Mouse (Mus musculus) testis, adult 2 months (tissue): ENCODE data around the gene Acad8. TPM values are rescaled to one million over a fixed set of nuclear protein-coding genes. Genes with fewer than 3 reads are reported as not detected.

Experiments
- H3K27ac ChIP-seq: fragments of 200-500 bp; 2 replicates; pipeline ENCODE4 v1.5.1; 2012; ENCODE audit warnings: low read depth, low read length; ENCODE audit not compliant: control insufficient read depth, insufficient read depth
- H3K27me3 ChIP-seq: fragments of 200-500 bp; 2 replicates; pipeline ENCODE4 v1.6.1; 2012; ENCODE audit warnings: mild to moderate bottlenecking, low read length, moderate library complexity; ENCODE audit not compliant: control insufficient read depth, insufficient read depth
- H3K36me3 ChIP-seq: fragments of 200-500 bp; 2 replicates; pipeline ENCODE4 v1.6.1; 2012; ENCODE audit warnings: mild to moderate bottlenecking, low read length; ENCODE audit not compliant: control insufficient read depth, insufficient read depth
- H3K4me1 ChIP-seq: fragments of 200-500 bp; 2 replicates; pipeline ENCODE4 v1.6.1; 2012; ENCODE audit warnings: low read length; ENCODE audit not compliant: control insufficient read depth, insufficient read depth
- H3K4me3 ChIP-seq: fragments of 200-500 bp; 2 replicates; pipeline ENCODE4 v1.5.1; 2012; ENCODE audit warnings: low read depth, mild to moderate bottlenecking, low read length, moderate library complexity, mixed read lengths; ENCODE audit not compliant: control insufficient read depth
- CTCF ChIP-seq: fragments of 200-500 bp; IDR thresholded peaks from 2 replicates; pipeline ENCODE4 v1.5.1; 2012; ENCODE audit warnings: low read depth, mild to moderate bottlenecking, inconsistent platforms, low read length, moderate library complexity; ENCODE audit not compliant: control insufficient read depth, insufficient read depth, insufficient replicate concordance
- POLR2A ChIP-seq: fragments of 200-500 bp; IDR thresholded peaks from 2 replicates; pipeline ENCODE4 v1.6.1; 2012; ENCODE audit warnings: low read depth, mild to moderate bottlenecking, inconsistent platforms, low read length, moderate library complexity; ENCODE audit not compliant: control insufficient read depth
- polyA plus RNA-seq: library from polyadenylated mRNA; depleted of rRNA; stranded (reverse); fragments of >200 nt; gene quantifications from 2 replicates; pipeline ENCODE4 v1.2.3, GENCODE M21; 2012

Gene Acad8
- polyA plus RNA-seq, 1 experiment = 14.1 TPM

- Histone ChIP-seq H3K27ac (peak overlapping the region; percentile 84), H3K36me3 (peaks cover 2% of the 10 kb centered on the region; the same call in 1 of the 2 replicates)
- TF ChIP-seq POLR2A = no peak
- no peak for TF ChIP-seq CTCF
Observed at GRCm38 (mm10) chr9:26998669-26999460, 501 bp downstream of the Acad8 start.

GRCm38 (mm10) chr9:26997501-26997900, 1.9 kb downstream of the Acad8 start:
- TF ChIP-seq POLR2A (no peak), CTCF (no peak)
- Histone ChIP-seq H3K4me1 (no peaks in the 10 kb centered on the region), H3K36me3 (no peaks in the 10 kb centered on the region), H3K27me3 (no peaks in the 10 kb centered on the region), H3K4me3 (no peak overlapping the region), H3K27ac (no peak overlapping the region)

More at GRCm38 (mm10) chr9:26998669-26999460, 501 bp downstream of the Acad8 start:
- peak overlapping the region; percentile 96 for H3K4me3 ChIP-seq
- H3K27me3 ChIP-seq = no peaks in the 10 kb centered on the region
- H3K4me1 ChIP-seq = no peaks in the 10 kb centered on the region

- H3K27ac ChIP-seq = no peak overlapping the region
- H3K27me3 ChIP-seq = no peaks in the 10 kb centered on the region
- TF ChIP-seq CTCF (no peak), POLR2A (no peak)
- no peak overlapping the region for H3K4me3 ChIP-seq
- no peaks in the 10 kb centered on the region for H3K4me1 ChIP-seq
- H3K36me3 ChIP-seq = no peaks in the 10 kb centered on the region
Observed at GRCm38 (mm10) chr9:26997062-26997461, 2.3 kb downstream of the Acad8 start.

GRCm38 (mm10) chr9:26993900-26994299, 5.5 kb downstream of the Acad8 start:
- no peak overlapping the region for H3K4me3 ChIP-seq
- no peaks in the 10 kb centered on the region for H3K36me3 ChIP-seq

GRCm38 (mm10) chr9:26993118-26993517, 6.2 kb downstream of the Acad8 start:
- no peak overlapping the region for H3K27ac ChIP-seq
- H3K27me3 ChIP-seq = no peaks in the 10 kb centered on the region
- TF ChIP-seq POLR2A = no peak
- TF ChIP-seq CTCF = no peak
- H3K4me1 ChIP-seq = no peaks in the 10 kb centered on the region
- H3K4me3 ChIP-seq = no peak overlapping the region
- no peaks in the 10 kb centered on the region for H3K36me3 ChIP-seq

More at GRCm38 (mm10) chr9:26993900-26994299, 5.5 kb downstream of the Acad8 start:
- no peaks in the 10 kb centered on the region for H3K4me1 ChIP-seq
- no peak overlapping the region for H3K27ac ChIP-seq
- no peak for TF ChIP-seq CTCF
- TF ChIP-seq POLR2A = no peak
- no peaks in the 10 kb centered on the region for H3K27me3 ChIP-seq

- Histone ChIP-seq H3K4me3 (no peak overlapping the region), H3K4me1 (no peaks in the 10 kb centered on the region), H3K27me3 (no peaks in the 10 kb centered on the region), H3K27ac (no peak overlapping the region), H3K36me3 (no peaks in the 10 kb centered on the region)
- TF ChIP-seq POLR2A (no peak), CTCF (no peak)
Observed at GRCm38 (mm10) chr9:26990181-26990580, 9.2 kb downstream of the Acad8 start.

GRCm38 (mm10) chr9:26985668-26986277, 13.6 kb downstream of the Acad8 start:
- no peaks in the 10 kb centered on the region for H3K27me3 ChIP-seq
- H3K4me3 ChIP-seq = no peak overlapping the region
- no peak for TF ChIP-seq POLR2A
- no peaks in the 10 kb centered on the region for H3K4me1 ChIP-seq
- H3K36me3 ChIP-seq = peaks cover 2% of the 10 kb centered on the region; the same call in 1 of the 2 replicates
- no peak overlapping the region for H3K27ac ChIP-seq
